Mouse (Mus musculus) 3134 (cell line): ENCODE results near the gene Il25.
"Not testable (repeated sequence)": the region's sequence is repeated elsewhere in the genome, so short reads cannot be mapped to it uniquely, and the experiment has no call there.

Source experiments
- DNase-seq: peaks from one replicate; pipeline ENCODE4 v3.0.0-alpha.2; 2011; ENCODE audit warnings: low spot score; ENCODE audit not compliant: insufficient read length; ENCODE audit errors: extremely low read depth

The Il25 gene

DNA sequence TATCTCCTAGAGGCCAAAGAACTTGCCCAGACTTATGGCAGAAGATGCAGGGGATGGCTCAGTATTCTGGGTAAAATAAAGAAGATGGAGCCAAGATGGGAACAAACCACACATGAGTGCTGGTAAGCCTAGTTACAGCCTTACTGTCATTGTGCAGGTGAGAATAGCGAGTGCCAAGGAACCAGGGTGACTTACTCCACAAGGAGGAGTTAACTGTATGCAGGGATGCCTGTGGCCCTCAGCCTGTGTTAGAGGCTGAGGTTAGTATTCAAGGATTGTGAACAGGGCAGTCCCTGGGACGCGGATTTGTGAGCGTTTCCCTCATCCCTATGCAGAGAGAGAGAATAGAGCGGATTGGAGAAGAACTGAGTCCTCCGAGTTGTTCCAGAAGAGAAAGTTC is 19.1 kb downstream of the Il25 start:
- no peak for DNase-seq

DNA sequence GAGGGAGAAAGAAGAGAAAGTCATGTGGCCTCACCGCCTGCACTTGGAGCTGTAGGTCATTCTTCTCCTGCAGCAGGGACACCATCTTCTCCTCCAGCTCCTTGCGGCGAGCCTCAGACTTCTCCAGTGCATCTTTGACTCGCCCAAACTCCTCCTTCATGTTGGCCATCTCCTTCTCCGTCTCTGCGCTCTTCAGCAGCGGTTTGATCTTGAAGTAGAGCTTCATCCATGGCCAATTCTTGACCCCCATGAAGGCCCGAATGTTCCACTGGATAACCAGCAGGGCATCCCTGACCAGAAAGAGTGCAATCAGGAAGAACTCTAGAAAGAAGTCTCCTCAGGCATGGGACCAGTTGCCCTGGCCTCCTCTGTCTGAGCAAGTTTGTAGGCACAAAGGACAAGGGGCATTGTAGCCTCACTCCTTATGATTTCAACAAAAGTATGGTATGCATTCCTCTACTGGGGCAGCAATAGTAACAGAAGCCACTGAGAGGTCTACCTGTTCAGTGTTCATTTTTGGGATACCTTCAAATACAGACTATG is 21.2 kb downstream of the Il25 start:
- DNase-seq, result no peak

- DNase-seq, result no peak
These were observed 22.0 kb downstream of the Il25 start for GRCm38 (mm10) chr14:54954474-54954873.

DNA sequence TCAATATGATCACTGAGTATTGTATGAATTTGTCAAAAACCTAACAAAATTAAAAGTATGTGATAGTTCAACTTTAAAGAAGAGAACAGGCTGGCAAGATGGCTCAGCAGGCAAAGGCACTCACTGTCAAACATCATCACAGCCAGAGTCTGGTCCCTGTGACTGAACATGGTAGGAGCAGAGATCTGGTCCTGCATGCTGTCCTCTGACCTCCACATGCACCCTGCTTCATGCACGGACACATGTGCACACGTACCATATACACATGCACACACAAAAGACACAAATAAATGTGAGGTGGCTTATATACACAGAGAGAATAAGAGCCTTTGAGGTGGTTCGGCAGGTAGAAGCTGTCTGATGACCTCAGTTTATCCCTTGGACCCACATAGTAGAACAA is 23.0 kb downstream of the Il25 start:
- DNase-seq, result no peak

GRCm38 (mm10) chr14:54956533-54956932 is 24.0 kb downstream of the Il25 start:
- DNase-seq, result no peak

DNA sequence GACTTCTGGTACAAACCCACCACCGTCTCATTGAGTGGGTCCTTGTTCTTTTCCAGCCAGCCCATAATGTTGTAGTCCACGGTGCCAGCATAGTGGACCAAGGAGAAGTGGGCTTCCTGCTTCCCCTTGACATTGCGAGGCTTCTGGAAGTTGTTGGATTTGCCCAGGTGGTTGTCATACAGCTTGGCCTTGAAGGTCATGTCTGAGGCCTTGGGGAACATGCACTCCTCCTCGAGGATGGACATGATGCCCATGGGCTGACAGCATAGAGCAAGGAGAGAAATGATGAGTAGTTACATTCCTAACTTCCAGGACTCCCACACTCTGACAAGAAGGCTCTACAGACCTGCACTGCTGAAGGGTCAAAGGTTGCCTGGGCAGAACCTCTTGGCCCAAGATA is 26.0 kb downstream of the Il25 start:
- no peak for DNase-seq

DNA sequence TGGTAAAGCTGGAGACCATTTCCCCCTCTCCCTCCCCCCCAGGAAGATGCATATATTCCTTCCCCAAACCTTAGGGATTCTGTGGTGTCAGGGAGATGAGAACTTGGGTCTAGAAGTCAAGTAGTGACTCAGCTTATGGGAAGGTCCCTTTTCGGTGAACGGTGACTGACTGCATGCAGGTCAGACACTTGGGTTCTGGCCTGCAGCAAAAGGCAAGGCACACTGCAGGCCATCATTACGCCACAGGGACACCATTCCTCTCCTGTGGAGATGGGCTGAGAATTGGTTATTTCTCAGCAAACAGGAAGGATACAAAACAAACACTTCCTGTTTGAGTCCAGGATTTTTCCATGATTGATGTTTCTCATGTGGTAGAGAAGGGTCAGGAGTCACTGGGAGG is 26.7 kb downstream of the Il25 start:
- DNase-seq, result no peak

- DNase-seq, result not testable (repeated sequence)
These were observed 27.5 kb downstream of the Il25 start for GRCm38 (mm10) chr14:54959853-54960613.

- no peak for DNase-seq
These were observed 28.3 kb downstream of the Il25 start for GRCm38 (mm10) chr14:54960769-54961168.

- DNase-seq, result no peak
These were observed 29.0 kb downstream of the Il25 start for GRCm38 (mm10) chr14:54961487-54961886.

- no peak for DNase-seq
These were observed 30.2 kb downstream of the Il25 start for GRCm38 (mm10) chr14:54962714-54963113.

DNA sequence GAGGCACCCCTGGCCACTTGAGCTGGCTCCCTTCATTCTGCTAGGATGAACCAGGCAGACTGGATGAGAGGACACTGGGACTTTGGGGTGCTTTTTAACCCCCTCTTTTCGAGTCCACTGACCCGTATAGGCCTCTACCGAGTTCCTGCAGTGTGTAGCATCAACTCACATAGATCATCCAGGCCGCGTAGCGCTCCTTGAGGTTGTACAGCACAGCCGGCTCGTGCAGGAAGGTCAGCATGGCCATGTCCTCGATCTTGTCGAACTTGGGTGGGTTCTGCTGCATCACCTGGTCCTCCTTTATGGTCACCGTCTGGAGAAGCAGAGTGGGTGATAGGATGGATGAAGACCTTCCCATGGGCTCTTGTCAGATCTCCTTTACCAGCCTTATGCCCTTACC is 31.2 kb downstream of the Il25 start:
- DNase-seq, result no peak

DNA sequence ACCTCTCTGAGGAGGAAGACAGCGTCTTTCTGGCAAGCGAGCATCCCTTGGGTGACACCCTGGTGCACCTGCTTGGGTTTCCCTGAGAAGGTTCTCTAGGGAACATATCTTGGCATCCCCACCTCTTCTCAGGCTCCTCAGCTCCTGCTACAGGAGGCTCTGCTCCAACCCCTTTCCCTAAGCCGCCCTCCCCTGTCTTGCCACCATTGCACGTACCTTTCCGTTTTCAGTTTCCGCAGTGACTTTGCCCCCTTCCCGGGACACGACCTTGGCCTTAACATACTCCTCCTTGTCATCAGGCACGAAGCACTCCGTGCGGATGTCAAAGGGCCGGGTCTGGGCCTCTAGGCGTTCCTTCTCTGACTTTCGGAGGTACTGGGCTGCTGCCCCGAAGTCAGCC is 32.5 kb downstream of the Il25 start:
- DNase-seq, result no peak

GRCm38 (mm10) chr14:54965631-54966030 is 33.1 kb downstream of the Il25 start:
- DNase-seq, result no peak

GRCm38 (mm10) chr14:54966320-54966977 is 34.0 kb downstream of the Il25 start, which contains the start of gene Myh6:
TSS of gene Myh6 (minus strand) at chr14:54966927.
- no peak for DNase-seq

GRCm38 (mm10) chr14:54967874-54968273 is 35.4 kb downstream of the Il25 start:
- no peak for DNase-seq

GRCm38 (mm10) chr14:54968344-54968743 is 35.8 kb downstream of the Il25 start:
- DNase-seq, result no peak

DNA sequence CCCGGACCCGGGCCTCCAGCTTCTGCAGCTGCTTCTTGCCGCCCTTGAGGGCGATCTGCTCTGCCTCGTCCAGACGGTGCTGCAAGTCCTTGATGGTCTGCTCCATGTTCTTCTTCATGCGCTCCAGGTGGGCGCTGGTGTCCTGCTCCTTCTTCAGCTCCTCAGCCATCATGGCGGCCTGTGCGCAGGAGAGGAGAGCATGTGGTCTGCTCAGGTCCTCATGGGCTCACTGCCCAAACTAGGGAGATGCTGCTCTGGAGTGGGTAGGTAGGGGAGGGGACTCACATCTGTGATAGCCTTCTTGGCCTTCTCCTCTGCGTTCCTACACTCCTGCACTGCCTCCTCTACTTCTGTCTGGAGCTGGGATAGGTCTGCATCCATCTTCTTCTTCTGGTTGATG is 40.3 kb downstream of the Il25 start:
- not testable (repeated sequence) for DNase-seq

- no peak for DNase-seq
These were observed 41.7 kb downstream of the Il25 start for GRCm38 (mm10) chr14:54974068-54974791.

DNA sequence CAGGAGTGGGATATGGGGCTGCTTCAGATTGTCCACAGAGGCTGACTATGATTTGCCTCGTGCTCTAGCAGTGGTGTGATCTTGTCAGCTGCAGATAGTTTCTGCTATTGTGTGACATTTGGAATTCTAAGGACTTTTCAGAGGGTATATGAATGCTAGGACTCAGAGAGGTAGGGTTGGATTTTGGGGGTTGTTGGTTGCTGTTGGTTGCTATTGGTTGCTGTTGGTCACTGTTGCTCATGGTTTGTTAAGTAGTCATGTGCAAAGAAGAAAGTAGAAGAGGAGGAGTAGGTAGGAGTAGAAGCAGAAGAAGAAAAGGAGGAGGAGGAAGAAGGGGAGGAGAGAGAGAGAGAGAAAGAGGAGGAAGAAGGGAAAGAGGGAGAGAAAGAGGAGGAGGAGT is 44.1 kb downstream of the Il25 start, which contains the start of gene Gm17428:
Gm17428 (plus strand) TSS at position 301 of the 400 bp plus-strand sequence.
- no peak for DNase-seq

GRCm38 (mm10) chr14:54978664-54979063 is 46.2 kb downstream of the Il25 start:
- DNase-seq, result no peak
